In genomic region chr10:81287513-81288157, GRCm38 (mm10) we compare ENCODE assay signal across 9 mouse cellular contexts. TPM values are rescaled to one million over a fixed set of nuclear protein-coding genes. Genes with fewer than 3 reads are reported as not detected.
DNase-seq lines count a peak whose midpoint lies in the region; ATAC-seq and TF ChIP-seq lines count a peak whose summit lies in the region.
"Had no signal": no experiment of that assay in that cellular context is flagged by ENCODE, and none has a peak within 500 bp of the region (broad histone marks: within the 10 kb centered on the region; RNA-seq: fewer than 3 reads in every experiment).

No protein-coding gene starts in this region.

- no peaks in the 10 kb centered on the region for H3K9me3 ChIP-seq in forebrain, embryonic 10.5 days
- H3K9me3 ChIP-seq in forebrain, embryonic 15.5 days = no peaks in the 10 kb centered on the region
- H3K9me3 ChIP-seq: hindbrain, embryonic 15.5 days had no signal

- H3K4me2 ChIP-seq in forebrain, embryonic 15.5 days (replicated peaks) = no peak overlapping the region
- H3K4me2 ChIP-seq: hindbrain, embryonic 15.5 days had no signal

- H3K36me3 ChIP-seq in forebrain, embryonic 10.5 days (replicated peaks) = no peaks in the 10 kb centered on the region
- no peaks in the 10 kb centered on the region for H3K36me3 ChIP-seq in forebrain, embryonic 15.5 days
- H3K36me3 ChIP-seq in liver, adult 2 months (ENCODE audit: control insufficient read depth, insufficient read depth, low read length) = no peaks in the 10 kb centered on the region
- H3K36me3 ChIP-seq: hindbrain, embryonic 15.5 days had no signal

- H3K4me3 ChIP-seq in forebrain, embryonic 10.5 days = peak overlapping the region; percentile 9; the same call in 1 of the 2 replicates
- no peak overlapping the region for H3K4me3 ChIP-seq in forebrain, embryonic 15.5 days
- no peak overlapping the region for H3K4me3 ChIP-seq in cortical plate, adult 2 months (ENCODE audit: insufficient read depth, low read length)
- no peak overlapping the region for H3K4me3 ChIP-seq in liver, adult 2 months (ENCODE audit: insufficient read depth, low read depth, low read length)
- H3K4me3 ChIP-seq: hindbrain, embryonic 15.5 days had no signal

- peaks cover 83% of the 10 kb centered on the region for H3K27me3 ChIP-seq in forebrain, embryonic 10.5 days (ENCODE audit: poor library complexity, severe bottlenecking)
- peaks cover 7% of the 10 kb centered on the region for H3K27me3 ChIP-seq in forebrain, embryonic 15.5 days
- no peaks in the 10 kb centered on the region for H3K27me3 ChIP-seq in liver, adult 2 months (ENCODE audit: control insufficient read depth, insufficient read depth, low read length)

- peak; percentile 55 for DNase-seq in forebrain, embryonic 10.5 days (ENCODE audit: extremely low spot score, low spot score)
- peak; percentile 53 for DNase-seq in ovary, postnatal 36 days (ENCODE audit: low spot score)
- DNase-seq in ovary, adult 18-20 months (ENCODE audit: low spot score) = no peak
- no peak for DNase-seq in liver, adult 2 months (ENCODE audit: extremely low read depth, low read depth, low spot score)
- peak; percentile 58 to 81 for DNase-seq in spleen, postnatal 14 days (ENCODE audit: low spot score in 2 of 2)

- peaks cover 19% of the 10 kb centered on the region; the same call in 1 of the 2 replicates for H3K79me2 ChIP-seq in liver, adult 2 months (ENCODE audit: control insufficient read depth, insufficient read depth, low read length)

- peaks cover 58% of the 10 kb centered on the region for H3K4me1 ChIP-seq in forebrain, embryonic 10.5 days
- peaks cover 27% of the 10 kb centered on the region for H3K4me1 ChIP-seq in forebrain, embryonic 15.5 days
- no peaks in the 10 kb centered on the region; the same call in 1 of the 2 replicates for H3K4me1 ChIP-seq in cortical plate, adult 2 months (ENCODE audit: control insufficient read depth, insufficient read depth, low read length)
- peaks cover 24% of the 10 kb centered on the region for H3K4me1 ChIP-seq in liver, adult 2 months (ENCODE audit: control insufficient read depth, insufficient read depth, low read length)

- no peak for TF ChIP-seq POLR2A in cortical plate, adult 2 months (IDR thresholded peaks at IDR 0.05; ENCODE audit: extremely low read depth, insufficient read depth, low read length)
- TF ChIP-seq POLR2A in liver, adult 2 months (IDR thresholded peaks at IDR 0.05; ENCODE audit: extremely low read depth, insufficient read depth, low read length) = no peak

- 66% methylated on average over 8 of the region's 8 CpGs for WGBS in forebrain, embryonic 10.5 days
- WGBS in forebrain, embryonic 15.5 days = 61% methylated on average over 8 of the region's 8 CpGs
- WGBS in liver, adult 2 months = 77% methylated on average over 8 of the region's 8 CpGs

- no peak for ATAC-seq in forebrain, embryonic 15.5 days (replicated peaks)
- no peak for ATAC-seq in erythroid progenitor cell, adult 5-6 weeks (replicated peaks; ENCODE audit: low FRiP score, poor library complexity, severe bottlenecking)

- peak; percentile 81 for TF ChIP-seq CTCF in cortical plate, adult 2 months (IDR thresholded peaks at IDR 0.05; ENCODE audit: extremely low read depth, insufficient read depth, low read length)
- peak; percentile 88 for TF ChIP-seq CTCF in liver, adult 2 months (IDR thresholded peaks at IDR 0.05; ENCODE audit: low read depth, low read length)

- H3K27ac ChIP-seq in forebrain, embryonic 10.5 days = no peak overlapping the region
- H3K27ac ChIP-seq in forebrain, embryonic 15.5 days (replicated peaks) = no peak overlapping the region
- H3K27ac ChIP-seq in cortical plate, adult 2 months (ENCODE audit: insufficient read depth, low read length) = no peak overlapping the region
- no peak overlapping the region for H3K27ac ChIP-seq in liver, adult 2 months (replicated peaks; ENCODE audit: insufficient read depth, low read depth, low read length)
- H3K27ac ChIP-seq: hindbrain, embryonic 15.5 days had no signal

- H3K9ac ChIP-seq in forebrain, embryonic 15.5 days (replicated peaks) = no peak overlapping the region
- no peak overlapping the region for H3K9ac ChIP-seq in liver, adult 2 months (ENCODE audit: low read depth, low read length)
- H3K9ac ChIP-seq: hindbrain, embryonic 15.5 days had no signal

RNA-seq across cellular contexts. Expression of gene Tjp3, which starts 3.7 kb away (rescaled TPM):
- 8.8 and 10.1 TPM in 2 replicates for polyA plus RNA-seq in forebrain, embryonic 10.5 days (2016; fragmentation: Nextera tagmentation; extraction: Ambion mirVana)
- 8.5 and 9.0 TPM in 2 replicates for polyA plus RNA-seq in forebrain, embryonic 15.5 days (2015; fragmentation: Nextera tagmentation; extraction: Ambion mirVana)
- 0.15 and 0.17 TPM in 2 replicates for polyA plus RNA-seq in cortical plate, adult 2 months (2012; rRNA removed)
- 7.6 and 7.7 TPM in 2 replicates for total RNA-seq in liver, adult 2 months (2014; rRNA removed)
- 24.2 and 32.0 TPM in 2 replicates for polyA plus RNA-seq in liver, adult 2 months (2012; rRNA removed)
- 3.2 TPM in 1 of 2 replicates, not detected in the other for total RNA-seq in erythroid progenitor cell, adult 5-6 weeks (2015; ENCODE audit: low replicate concordance)
- 0.23 TPM in 1 of 2 replicates, not detected in the other for total RNA-seq in erythroid progenitor cell, adult 5-6 weeks (2017; ENCODE audit: low replicate concordance)

RNA-seq across cellular contexts. Expression of gene Pip5k1c, which starts 5.1 kb away (rescaled TPM):
- polyA plus RNA-seq in forebrain, embryonic 10.5 days (2016; fragmentation: Nextera tagmentation; extraction: Ambion mirVana) = 60.6 and 62.1 TPM in 2 replicates
- polyA plus RNA-seq in forebrain, embryonic 15.5 days (2015; fragmentation: Nextera tagmentation; extraction: Ambion mirVana) = 123 and 127 TPM in 2 replicates
- 414 and 443 TPM in 2 replicates for polyA plus RNA-seq in cortical plate, adult 2 months (2012; rRNA removed)
- total RNA-seq in liver, adult 2 months (2014; rRNA removed) = 7.4 and 10.0 TPM in 2 replicates
- polyA plus RNA-seq in liver, adult 2 months (2012; rRNA removed) = 25.8 and 30.1 TPM in 2 replicates
- total RNA-seq in erythroid progenitor cell, adult 5-6 weeks (2015; ENCODE audit: low replicate concordance) = 13.0 and 15.1 TPM in 2 replicates
- 9.9 and 14.7 TPM in 2 replicates for total RNA-seq in erythroid progenitor cell, adult 5-6 weeks (2017; ENCODE audit: low replicate concordance)

RNA-seq across cellular contexts. Expression of gene Apba3, which starts 20.9 kb away (rescaled TPM):
- polyA plus RNA-seq in forebrain, embryonic 10.5 days (2016; fragmentation: Nextera tagmentation; extraction: Ambion mirVana) = 51.9 and 52.1 TPM in 2 replicates
- 33.5 and 37.5 TPM in 2 replicates for polyA plus RNA-seq in forebrain, embryonic 15.5 days (2015; fragmentation: Nextera tagmentation; extraction: Ambion mirVana)
- 52.1 and 58.2 TPM in 2 replicates for polyA plus RNA-seq in cortical plate, adult 2 months (2012; rRNA removed)
- 30.5 and 44.1 TPM in 2 replicates for total RNA-seq in liver, adult 2 months (2014; rRNA removed)
- polyA plus RNA-seq in liver, adult 2 months (2012; rRNA removed) = 132 and 143 TPM in 2 replicates
- total RNA-seq in erythroid progenitor cell, adult 5-6 weeks (2015; ENCODE audit: low replicate concordance) = not detected in 2 replicates
- 14.0 TPM in 1 of 2 replicates, not detected in the other for total RNA-seq in erythroid progenitor cell, adult 5-6 weeks (2017; ENCODE audit: low replicate concordance)

RNA-seq across cellular contexts. Expression of gene Mrpl54, which starts 20.9 kb away (rescaled TPM):
- 217 TPM in 2 replicates for polyA plus RNA-seq in forebrain, embryonic 10.5 days (2016; fragmentation: Nextera tagmentation; extraction: Ambion mirVana)
- polyA plus RNA-seq in forebrain, embryonic 15.5 days (2015; fragmentation: Nextera tagmentation; extraction: Ambion mirVana) = 97.3 and 104 TPM in 2 replicates
- 61.1 and 64.7 TPM in 2 replicates for polyA plus RNA-seq in cortical plate, adult 2 months (2012; rRNA removed)
- total RNA-seq in liver, adult 2 months (2014; rRNA removed) = 52.1 and 65.9 TPM in 2 replicates
- 66.6 and 85.9 TPM in 2 replicates for polyA plus RNA-seq in liver, adult 2 months (2012; rRNA removed)
- total RNA-seq in erythroid progenitor cell, adult 5-6 weeks (2015; ENCODE audit: low replicate concordance) = 35.2 and 37.5 TPM in 2 replicates
- 20.0 and 23.0 TPM in 2 replicates for total RNA-seq in erythroid progenitor cell, adult 5-6 weeks (2017; ENCODE audit: low replicate concordance)

RNA-seq across cellular contexts. Expression of gene Cactin, which starts 33.3 kb away (rescaled TPM):
- 56.0 and 56.7 TPM in 2 replicates for polyA plus RNA-seq in forebrain, embryonic 10.5 days (2016; fragmentation: Nextera tagmentation; extraction: Ambion mirVana)
- polyA plus RNA-seq in forebrain, embryonic 15.5 days (2015; fragmentation: Nextera tagmentation; extraction: Ambion mirVana) = 40.7 and 42.4 TPM in 2 replicates
- 32.2 and 33.0 TPM in 2 replicates for polyA plus RNA-seq in cortical plate, adult 2 months (2012; rRNA removed)
- 5.0 and 5.7 TPM in 2 replicates for total RNA-seq in liver, adult 2 months (2014; rRNA removed)
- polyA plus RNA-seq in liver, adult 2 months (2012; rRNA removed) = 12.8 and 14.1 TPM in 2 replicates
- 8.3 and 10.5 TPM in 2 replicates for total RNA-seq in erythroid progenitor cell, adult 5-6 weeks (2015; ENCODE audit: low replicate concordance)
- total RNA-seq in erythroid progenitor cell, adult 5-6 weeks (2017; ENCODE audit: low replicate concordance) = 24.7 and 47.1 TPM in 2 replicates

Comparison
In these comparisons a context has a peak if more than half of its experiments do, and no peak if none do; other contexts are left out.
1. DNase-seq: peak in forebrain, embryonic 10.5 days (single experiment), ovary, postnatal 36 days (single experiment) and spleen, postnatal 14 days (2 of 2); none in ovary, adult 18-20 months (single experiment) and liver, adult 2 months (single experiment).